13 mouse cellular contexts compared by ENCODE assay signal in the genomic region with DNA sequence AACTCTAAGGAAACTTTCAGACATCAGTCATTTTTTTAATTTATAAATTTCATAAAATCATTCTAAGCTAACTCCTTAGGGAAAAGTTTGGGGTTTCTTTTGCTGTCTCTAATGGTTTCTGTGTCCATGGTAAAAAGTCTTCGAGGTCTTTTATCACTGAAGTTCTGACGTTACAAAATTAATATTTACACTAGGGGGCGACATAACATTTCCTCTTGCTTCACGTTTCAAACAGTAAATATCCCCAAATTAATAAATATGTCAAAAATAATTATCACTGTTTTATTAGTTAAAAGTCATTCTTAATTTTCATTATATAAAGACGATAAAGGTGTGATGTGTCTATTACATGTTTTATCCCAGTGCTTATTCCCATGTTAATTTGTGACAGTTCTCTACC. TPM values are rescaled to one million over a fixed set of nuclear protein-coding genes. Genes with fewer than 3 reads are reported as not detected.
DNase-seq lines count a peak whose midpoint lies in the region; ATAC-seq and TF ChIP-seq lines count a peak whose summit lies in the region.
"Had no signal": no experiment of that assay in that cellular context is flagged by ENCODE, and none has a peak within 500 bp of the region (broad histone marks: within the 10 kb centered on the region; RNA-seq: fewer than 3 reads in every experiment).

No protein-coding gene starts in this region.

- no peak overlapping the region for H3K9ac ChIP-seq in hindbrain, embryonic 11.5 days (ENCODE audit: low read depth, low read length)
- no peak overlapping the region for H3K9ac ChIP-seq in lung, embryonic 14.5 days
- H3K9ac ChIP-seq: intestine, embryonic 15.5 days; liver, embryonic 15.5 days had no signal

- H3K36me3 ChIP-seq in hindbrain, embryonic 11.5 days (ENCODE audit: control insufficient read depth, insufficient read depth, low read length), result no peaks in the 10 kb centered on the region
- no peaks in the 10 kb centered on the region for H3K36me3 ChIP-seq in hindbrain, embryonic 10.5 days
- H3K36me3 ChIP-seq in lung, embryonic 14.5 days (ENCODE audit: insufficient read depth), result no peaks in the 10 kb centered on the region
- H3K36me3 ChIP-seq: intestine, embryonic 15.5 days; liver, embryonic 15.5 days had no signal

- H3K4me3 ChIP-seq in hindbrain, embryonic 11.5 days (ENCODE audit: low read depth, low read length), result no peak overlapping the region
- H3K4me3 ChIP-seq in hindbrain, embryonic 10.5 days, result no peak overlapping the region
- H3K4me3 ChIP-seq in lung, embryonic 14.5 days (ENCODE audit: low read depth, low read length), result no peak overlapping the region
- H3K4me3 ChIP-seq: intestine, embryonic 15.5 days; liver, embryonic 15.5 days had no signal

- no peak for ATAC-seq in hindbrain, embryonic 11.5 days (ENCODE audit: low FRiP score)
- ATAC-seq in lung, embryonic 14.5 days (ENCODE audit: insufficient read depth), result no peak
- no peak for ATAC-seq in monocyte, adult 5-6 weeks (replicated peaks; ENCODE audit: insufficient number of reproducible peaks, low FRiP score, low TSS enrichment, poor library complexity, severe bottlenecking)
- ATAC-seq: intestine, embryonic 15.5 days had no signal

- H3K9me3 ChIP-seq in hindbrain, embryonic 11.5 days (ENCODE audit: control insufficient read depth, low read length), result no peaks in the 10 kb centered on the region
- H3K9me3 ChIP-seq in hindbrain, embryonic 10.5 days, result no peaks in the 10 kb centered on the region
- H3K9me3 ChIP-seq in lung, embryonic 14.5 days (ENCODE audit: low read depth, low read length), result no peaks in the 10 kb centered on the region
- H3K9me3 ChIP-seq: intestine, embryonic 15.5 days; liver, embryonic 15.5 days had no signal

- peak; percentile 40; the same call in 1 of the 2 replicates for TF ChIP-seq CTCF in lung, embryonic 14.5 days (IDR thresholded peaks at IDR 0.05; ENCODE audit: low read depth)

- DNase-seq in hindbrain, embryonic 11.5 days (ENCODE audit: low spot score), result peak; percentile 25
- no peak for DNase-seq in hindbrain, embryonic 10.5 days (ENCODE audit: low spot score)
- DNase-seq in lung, embryonic 14.5 days, result peak; percentile 72
- no peak for DNase-seq in lung, postnatal 4 days
- peak; percentile 16 for DNase-seq in Muller cell, postnatal 12 days (ENCODE audit: inconsistent ontology term)
- peak; percentile 74 for DNase-seq in retina, embryonic 14.5 days (ENCODE audit: low spot score)
- DNase-seq: heart, postnatal 10 days; thymus, postnatal 4 days had no signal

- no peak overlapping the region for H3K4me2 ChIP-seq in hindbrain, embryonic 11.5 days (replicated peaks; ENCODE audit: low read depth, low read length)
- H3K4me2 ChIP-seq in lung, embryonic 14.5 days, result no peak overlapping the region
- H3K4me2 ChIP-seq: intestine, embryonic 15.5 days; liver, embryonic 15.5 days had no signal

- no peak overlapping the region for H3K27ac ChIP-seq in hindbrain, embryonic 11.5 days (ENCODE audit: low read depth, low read length)
- no peak overlapping the region for H3K27ac ChIP-seq in hindbrain, embryonic 10.5 days
- H3K27ac ChIP-seq in lung, embryonic 14.5 days (ENCODE audit: low read depth), result no peak overlapping the region
- H3K27ac ChIP-seq: intestine, embryonic 15.5 days; liver, embryonic 15.5 days had no signal

- no peaks in the 10 kb centered on the region for H3K4me1 ChIP-seq in hindbrain, embryonic 11.5 days (replicated peaks; ENCODE audit: control insufficient read depth, insufficient read depth, low read length)
- H3K4me1 ChIP-seq in hindbrain, embryonic 10.5 days (replicated peaks), result no peaks in the 10 kb centered on the region
- H3K4me1 ChIP-seq in lung, embryonic 14.5 days (ENCODE audit: insufficient read depth), result no peaks in the 10 kb centered on the region
- H3K4me1 ChIP-seq: intestine, embryonic 15.5 days; liver, embryonic 15.5 days had no signal

- no peaks in the 10 kb centered on the region for H3K27me3 ChIP-seq in hindbrain, embryonic 11.5 days (ENCODE audit: control insufficient read depth, insufficient read depth, low read length)
- no peaks in the 10 kb centered on the region for H3K27me3 ChIP-seq in hindbrain, embryonic 10.5 days (ENCODE audit: insufficient read depth, poor library complexity, severe bottlenecking)
- no peaks in the 10 kb centered on the region for H3K27me3 ChIP-seq in lung, embryonic 14.5 days (ENCODE audit: insufficient read depth, low read length)
- H3K27me3 ChIP-seq: intestine, embryonic 15.5 days; liver, embryonic 15.5 days had no signal

- WGBS in hindbrain, embryonic 11.5 days, result 37% methylated on average over 5 of the region's 5 CpGs
- 37% methylated on average over 5 of the region's 5 CpGs for WGBS in hindbrain, embryonic 10.5 days
- 24% methylated on average over 5 of the region's 5 CpGs for WGBS in lung, embryonic 14.5 days

RNA-seq across cellular contexts. Expression of gene Zfp804a, which starts 11.6 kb away (rescaled TPM):
- polyA plus RNA-seq in hindbrain, embryonic 11.5 days (2014; fragmentation: Nextera tagmentation; extraction: Ambion mirVana), result 2.9 and 3.5 TPM in 2 replicates
- polyA plus RNA-seq in hindbrain, embryonic 10.5 days (2016; fragmentation: Nextera tagmentation; extraction: Ambion mirVana), result 0.76 and 2.4 TPM in 2 replicates
- polyA plus RNA-seq in lung, embryonic 14.5 days (2014; fragmentation: Nextera tagmentation; extraction: Ambion mirVana), result 0.07 and 0.15 TPM in 2 replicates
- not detected in 3 replicates for total RNA-seq in monocyte, adult 5-6 weeks (2017)
- total RNA-seq: granulocyte monocyte progenitor cell, adult 5-6 weeks; heart, postnatal 10 days; megakaryocyte progenitor cell, adult 5-6 weeks had no signal
- polyA plus RNA-seq: liver, embryonic 15.5 days had no signal

Comparison
In these comparisons a context has a peak if more than half of its experiments do, and no peak if none do; other contexts are left out.
1. DNase-seq: peak in hindbrain, embryonic 11.5 days (single experiment), lung, embryonic 14.5 days (single experiment), Muller cell, postnatal 12 days (single experiment) and retina, embryonic 14.5 days (single experiment); none in hindbrain, embryonic 10.5 days (single experiment) and lung, postnatal 4 days (0 of 2).